Mouse (Mus musculus) ovary, postnatal 10 days (tissue): Measurements from ENCODE around the gene Dnal1.

Experiments used
- DNase-seq: peaks from one replicate; pipeline ENCODE4 v3.0.0; 2022; ENCODE audit warnings: low spot score

The Dnal1 gene

GRCm38 (mm10) chr12:84128576-84128975 lies 14.4 kb downstream of the Dnal1 start:
- no peak for DNase-seq

GRCm38 (mm10) chr12:84129931-84130330 lies 15.8 kb downstream of the Dnal1 start:
- DNase-seq = no peak

DNA sequence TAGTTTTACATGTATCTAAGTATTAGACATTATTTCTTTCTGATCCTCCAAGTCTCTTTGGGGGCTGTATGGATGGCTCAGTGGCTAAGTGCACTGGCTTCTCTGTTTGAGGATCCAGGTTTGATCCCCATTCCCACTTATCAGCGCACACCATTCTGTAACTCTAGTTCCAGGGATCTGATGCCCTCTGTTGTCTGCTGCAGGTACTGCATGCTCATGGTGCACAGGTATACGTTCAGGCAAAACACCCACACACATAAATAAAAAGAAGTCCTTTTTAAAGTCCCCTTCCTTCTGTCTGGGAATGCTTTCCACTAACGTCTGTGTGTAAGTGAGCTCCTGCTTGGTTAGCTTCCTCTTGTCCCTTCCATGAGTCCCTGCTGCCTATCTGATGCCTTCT lies 18.1 kb downstream of the Dnal1 start:
- no peak for DNase-seq

- DNase-seq = no peak
Observed at GRCm38 (mm10) chr12:84137131-84137530, 23.0 kb downstream of the Dnal1 start.

GRCm38 (mm10) chr12:84140135-84140534 lies 26.0 kb downstream of the Dnal1 start:
- DNase-seq = no peak

GRCm38 (mm10) chr12:84141271-84141670 lies 27.1 kb downstream of the Dnal1 start:
- no peak for DNase-seq

DNA sequence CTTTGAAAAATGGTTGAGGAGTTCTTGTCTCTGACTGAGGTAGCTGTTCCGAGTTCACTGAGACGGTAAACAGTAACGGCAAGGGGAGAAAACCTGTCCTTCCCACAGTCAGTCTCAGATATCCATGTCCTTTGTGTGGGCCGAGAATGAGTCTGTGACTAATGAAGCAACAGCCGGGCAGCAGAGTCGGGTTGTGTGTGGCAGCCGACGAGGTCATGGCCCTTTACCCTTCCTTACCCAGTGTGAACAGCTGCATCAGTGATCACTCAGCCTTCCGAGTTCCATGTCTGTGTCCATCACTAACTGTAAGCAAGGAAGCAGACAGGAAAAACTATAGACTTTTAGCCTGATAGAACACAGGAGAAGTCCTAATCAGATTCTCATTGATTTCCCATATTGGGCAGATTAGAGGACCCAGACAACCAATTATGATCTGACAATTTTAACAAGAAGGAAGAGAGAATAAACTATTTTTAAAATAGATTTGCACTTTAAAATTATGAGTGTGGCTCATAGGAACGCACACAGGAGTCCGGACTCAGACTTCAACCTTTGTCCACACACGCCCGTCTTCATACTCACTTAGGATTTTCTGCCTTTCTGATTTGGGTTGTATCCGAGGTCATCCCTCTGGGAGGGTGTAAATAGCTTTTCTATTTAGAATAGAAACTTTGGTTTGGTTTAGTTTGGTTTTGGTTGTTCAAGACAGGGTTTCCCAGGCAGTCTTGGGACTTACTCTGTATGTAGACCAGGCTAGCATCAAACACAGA lies 28.3 kb downstream of the Dnal1 start:
- no peak for DNase-seq

- peak; percentile 52 for DNase-seq
Observed at GRCm38 (mm10) chr12:84147954-84148621, 33.9 kb downstream of the Dnal1 start, which contains the start of gene Pnma1. Pnma1 (minus strand) TSS chr12:84148489.

DNA sequence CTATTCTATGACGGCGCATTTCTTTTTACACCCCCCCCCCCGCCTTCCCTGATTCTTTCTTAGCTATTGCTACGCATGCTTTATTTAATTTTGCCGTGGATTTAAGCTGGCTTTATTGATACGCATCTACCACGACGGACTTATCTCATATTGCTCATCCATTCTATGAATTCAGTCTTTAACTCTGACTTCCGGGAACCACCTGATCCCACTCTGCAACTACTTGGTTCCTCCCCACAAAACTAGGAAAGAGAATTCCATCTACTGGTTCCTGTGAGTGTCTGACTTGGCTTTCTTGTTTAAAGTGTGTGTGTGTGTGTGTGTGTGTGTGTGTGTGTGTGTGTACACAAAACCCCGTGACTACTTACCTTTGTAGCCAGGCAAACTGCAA lies 34.5 kb downstream of the Dnal1 start:
- DNase-seq = no peak

GRCm38 (mm10) chr12:84149971-84150370 lies 35.8 kb downstream of the Dnal1 start:
- DNase-seq = no peak

DNA sequence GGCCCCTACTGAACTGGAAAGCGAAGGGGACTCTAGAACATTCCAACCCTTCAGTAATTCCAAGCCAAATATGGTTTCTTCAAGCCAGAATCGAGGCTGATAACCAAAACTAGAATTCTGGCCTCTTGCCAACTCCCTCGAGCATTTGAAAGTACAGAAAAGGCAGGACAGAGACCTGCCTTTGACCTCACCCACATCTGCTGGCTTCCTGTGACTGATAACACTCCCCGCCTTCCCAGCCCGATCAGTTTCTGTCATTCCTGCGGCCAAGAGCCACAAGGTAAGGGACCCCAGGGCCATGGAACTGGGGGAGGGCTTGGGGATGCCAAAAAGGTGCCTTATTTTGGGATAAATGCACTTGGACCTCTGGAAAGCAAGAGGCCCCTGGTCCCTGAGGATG lies 36.8 kb downstream of the Dnal1 start:
- no peak for DNase-seq

- no peak for DNase-seq
Observed at GRCm38 (mm10) chr12:84151911-84152310, 37.7 kb downstream of the Dnal1 start.

- DNase-seq = no peak
Observed at GRCm38 (mm10) chr12:84152352-84153190, 38.4 kb downstream of the Dnal1 start.

GRCm38 (mm10) chr12:84153414-84153813 lies 39.2 kb downstream of the Dnal1 start:
- DNase-seq = no peak

DNA sequence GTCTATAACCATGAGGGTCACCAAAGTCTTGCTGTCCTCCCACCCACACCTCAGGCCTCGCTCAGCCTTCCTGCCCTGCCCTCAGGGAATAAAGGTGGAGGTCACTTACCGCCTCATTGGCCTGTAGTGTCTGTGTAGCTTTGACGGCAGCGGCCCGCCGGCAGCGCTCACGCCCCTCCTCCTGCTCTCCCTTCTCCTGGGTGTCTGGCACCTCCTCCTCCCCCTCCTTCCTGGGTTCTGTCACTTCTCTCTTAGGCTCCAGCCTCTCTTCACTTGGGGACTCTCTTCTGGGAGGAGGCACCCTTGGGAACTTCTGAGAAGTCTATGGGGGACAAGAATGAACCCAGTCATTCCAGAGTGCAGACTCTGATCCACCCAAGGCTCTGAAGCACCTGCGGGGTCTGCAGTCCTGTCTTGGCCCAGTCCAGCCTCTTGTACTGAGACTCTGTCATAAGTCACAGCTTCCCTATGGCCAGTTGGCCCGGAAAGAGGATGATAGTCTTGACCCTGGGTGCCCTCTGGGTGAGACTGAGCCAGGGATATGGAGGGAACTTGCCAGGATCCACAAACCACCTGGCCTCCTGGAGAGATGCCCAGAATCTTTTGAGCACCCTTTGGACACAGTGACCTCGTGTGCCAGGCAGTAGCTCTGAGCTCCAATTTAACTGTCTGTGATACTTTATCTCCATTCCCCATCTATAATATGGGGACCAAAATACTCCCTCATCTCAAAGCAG lies 40.8 kb downstream of the Dnal1 start:
- DNase-seq = no peak

DNA sequence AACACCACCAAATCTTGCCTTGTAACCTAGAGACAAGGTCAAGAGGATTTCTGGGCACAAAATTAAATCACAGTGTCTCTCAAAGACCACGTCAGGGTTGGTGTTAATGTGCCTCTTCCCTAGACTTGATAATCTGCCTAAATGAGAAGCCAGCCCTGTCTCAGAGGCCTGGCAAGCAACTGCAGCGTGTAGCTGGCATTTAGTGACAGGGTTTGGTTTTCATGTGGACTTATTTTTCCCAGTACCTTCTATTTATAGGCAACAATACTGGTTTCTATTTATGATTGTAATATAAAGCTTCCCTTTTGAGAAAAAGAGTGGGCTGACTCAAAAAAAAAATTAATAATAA lies 41.3 kb downstream of the Dnal1 start:
- DNase-seq = no peak

DNA sequence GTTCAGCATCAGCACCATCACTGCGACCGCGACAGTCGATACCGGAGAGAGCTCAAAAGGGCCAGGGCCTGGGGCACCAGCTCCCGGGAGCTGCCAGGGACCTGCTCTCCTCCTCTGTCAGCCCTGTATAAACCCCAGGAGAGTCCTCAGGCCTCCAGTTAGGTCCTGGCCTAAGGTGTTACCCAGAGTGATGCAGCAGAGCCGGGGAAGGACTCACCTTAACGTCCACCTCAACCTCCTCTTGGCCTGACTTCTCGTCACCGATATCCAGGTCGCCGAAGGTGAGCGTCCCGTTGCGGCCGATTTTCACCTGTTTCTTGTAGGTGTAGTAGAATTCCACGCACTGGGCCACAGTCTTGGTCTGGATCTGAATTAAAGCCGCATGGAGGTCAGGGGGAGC lies 42.0 kb downstream of the Dnal1 start:
- no peak for DNase-seq

GRCm38 (mm10) chr12:84158156-84158555 lies 44.0 kb downstream of the Dnal1 start:
- no peak for DNase-seq

GRCm38 (mm10) chr12:84160491-84160890 lies 46.3 kb downstream of the Dnal1 start:
- DNase-seq = no peak

DNA sequence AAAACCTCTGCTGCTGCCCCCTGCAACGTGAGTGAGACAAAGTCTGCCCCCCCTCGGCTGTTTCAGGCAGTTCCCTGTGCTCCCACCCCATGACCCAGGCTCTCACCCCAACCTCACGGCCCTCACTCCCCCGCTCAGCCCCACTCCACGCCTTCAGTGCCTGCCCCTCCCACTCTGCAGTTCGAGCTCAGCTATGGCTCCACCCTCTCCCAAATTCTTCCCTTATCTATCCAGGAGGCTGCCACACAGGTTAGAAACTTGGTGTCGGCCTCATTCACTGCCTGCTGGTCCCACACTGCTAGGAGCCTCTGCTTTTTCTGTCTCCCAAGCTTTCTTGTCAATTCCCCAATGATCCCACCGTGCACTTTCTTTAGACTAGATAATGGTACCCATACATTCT lies 47.0 kb downstream of the Dnal1 start:
- no peak for DNase-seq

DNA sequence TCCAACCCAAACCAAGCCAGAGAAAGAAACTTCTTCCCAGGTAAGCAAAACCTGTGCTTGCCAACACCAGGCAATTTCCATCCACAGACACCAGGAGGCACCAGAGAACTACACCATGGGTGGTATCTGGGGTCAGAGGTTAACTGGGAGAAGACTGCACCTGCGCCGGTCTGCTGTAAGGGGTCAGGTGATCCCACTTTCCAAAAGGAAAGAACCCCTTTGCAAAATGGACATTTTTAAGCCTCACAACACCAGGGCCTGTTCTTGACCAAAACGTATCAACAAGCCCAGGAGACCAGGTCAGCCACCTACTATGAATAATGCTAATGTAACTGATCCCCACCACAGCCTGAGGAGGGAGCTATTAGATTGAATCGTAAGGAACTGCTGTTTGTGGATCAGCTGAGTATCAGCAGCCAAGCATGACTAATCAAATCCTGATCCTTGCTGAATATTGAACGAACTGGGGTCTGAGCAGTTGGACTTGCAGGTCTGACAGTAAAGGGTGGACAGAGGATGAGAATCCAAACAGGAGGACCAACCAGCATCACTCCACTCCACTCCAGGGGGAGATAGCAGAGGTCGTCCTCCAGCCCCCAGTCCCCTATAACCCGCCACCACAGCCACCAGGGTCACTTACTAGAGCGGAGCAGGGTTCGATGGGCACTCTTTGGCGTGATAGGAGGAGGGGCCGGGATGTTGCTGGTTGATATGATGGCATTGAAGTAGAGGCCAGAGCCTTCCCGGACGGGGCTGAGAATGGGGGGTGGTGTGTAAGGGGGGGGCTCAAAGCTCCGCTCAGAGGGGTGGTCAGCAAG lies 47.7 kb downstream of the Dnal1 start:
- no peak for DNase-seq
